Mouse (Mus musculus) limb, embryonic 14.5 days (tissue): Measurements from ENCODE around the gene Crisp3. TPM values are rescaled to one million over a fixed set of nuclear protein-coding genes. Genes with fewer than 3 reads are reported as not detected.

ENCODE experiments used
- ATAC-seq: fragments of 200-750 bp; cut with Nextera tagmentation; 2 replicates; pipeline ENCODE4 v1.8.0; 2017; ENCODE audit warnings: low read depth, moderate number of reproducible peaks, moderate TSS enrichment; ENCODE audit not compliant: low FRiP score
- DNase-seq: peaks from one replicate; pipeline ENCODE4 v3.0.0-alpha.2; 2015; ENCODE audit warnings: low spot score
- H3K27ac ChIP-seq: fragments of 300-500 bp; sonication (generic); replicated peaks from 2 replicates; pipeline ENCODE4 v1.5.1; 2014; ENCODE audit warnings: low read depth, mild to moderate bottlenecking, low read length, moderate library complexity, mixed read lengths
- H3K27me3 ChIP-seq: fragments of 300-500 bp; sonication (generic); 2 replicates; pipeline ENCODE4 v1.6.1; 2014; ENCODE audit warnings: low read length, mixed read lengths; ENCODE audit not compliant: control insufficient read depth, insufficient read depth
- H3K36me3 ChIP-seq: fragments of 300-500 bp; sonication (generic); 2 replicates; pipeline ENCODE4 v1.6.1; 2014; ENCODE audit warnings: mild to moderate bottlenecking, low read length, moderate library complexity, mixed read lengths; ENCODE audit not compliant: control insufficient read depth, insufficient read depth
- H3K4me1 ChIP-seq: fragments of 300-500 bp; sonication (generic); 2 replicates; pipeline ENCODE4 v1.6.1; 2014; ENCODE audit warnings: antibody characterized with exemption, low read length, mixed read lengths; ENCODE audit not compliant: control insufficient read depth, insufficient read depth
- H3K4me2 ChIP-seq: fragments of 300-500 bp; sonication (generic); replicated peaks from 2 replicates; pipeline ENCODE4 v1.6.1; 2014; ENCODE audit warnings: low read depth, mild to moderate bottlenecking, low read length, moderate library complexity; ENCODE audit not compliant: severe bottlenecking
- H3K4me3 ChIP-seq: fragments of 300-500 bp; sonication (generic); replicated peaks from 2 replicates; pipeline ENCODE4 v1.5.1; 2014; ENCODE audit warnings: low read length
- H3K9ac ChIP-seq: fragments of 300-500 bp; sonication (generic); 2 replicates; pipeline ENCODE4 v1.6.1; 2014; ENCODE audit warnings: mild to moderate bottlenecking, low read depth, low read length, moderate library complexity; ENCODE audit not compliant: severe bottlenecking
- H3K9me3 ChIP-seq: fragments of 300-500 bp; sonication (generic); 2 replicates; pipeline ENCODE4 v1.6.1; 2016; ENCODE audit warnings: low read length; ENCODE audit not compliant: control insufficient read depth
- POLR2A ChIP-seq: fragments of 200-500 bp; IDR thresholded peaks from 2 replicates; pipeline ENCODE4 v1.8.0; 2012; ENCODE audit warnings: inconsistent platforms, mild to moderate bottlenecking, moderate library complexity, borderline replicate concordance; ENCODE audit not compliant: insufficient read depth, insufficient read length; ENCODE audit errors: extremely low read depth
- WGBS: fragments of 180-500 bp; shearing (Covaris S2); extraction: QIAGEN DNeasy Blood & Tissue Kit; methylation state at CpG from one replicate; pipeline ENCODE4 v1.1.7; 2014; 5-methylcytosine and 5-hydroxymethylcytosine counted together
- polyA plus RNA-seq, 2 experiments: library from polyadenylated mRNA; depleted of rRNA in 1 of 2; stranded (reverse) in 1 of 2; unstranded in 1 of 2; fragments of >200 nt; fragmentation: Nextera tagmentation in 1 of 2; extraction: Ambion mirVana in 1 of 2; gene quantifications; 2 replicates each; pipeline versions ENCODE4 v1.2.1 to v1.2.3; 2012 to 2014

Crisp3 gene
- polyA plus RNA-seq (2012; rRNA removed) (not detected in 2 replicates), polyA plus RNA-seq (2014; fragmentation: Nextera tagmentation; extraction: Ambion mirVana) (not detected in 2 replicates)

GRCm38 (mm10) chr17:40242135-40242534, at the start of gene Crisp3:
TSS of gene Crisp3 (minus strand) at chr17:40242288.
- Histone ChIP-seq H3K9me3 (no peaks in the 10 kb centered on the region), H3K9ac (no peak within 1 kb of the TSS), H3K27me3 (no peaks in the 10 kb centered on the region), H3K36me3 (no peaks in the 10 kb centered on the region), H3K27ac (no peak within 1 kb of the TSS), H3K4me2 (no peak within 1 kb of the TSS), H3K4me3 (no peak within 1 kb of the TSS), H3K4me1 (no peaks in the 10 kb centered on the region)
- DNase-seq, result no peak
- TF ChIP-seq POLR2A, result no peak
- no peak for ATAC-seq

- ATAC-seq, result no peak
- Histone ChIP-seq H3K27me3 (no peaks in the 10 kb centered on the region), H3K27ac (no peak overlapping the region), H3K4me2 (no peak overlapping the region), H3K9me3 (no peaks in the 10 kb centered on the region), H3K9ac (no peak overlapping the region), H3K4me3 (no peak overlapping the region), H3K36me3 (no peaks in the 10 kb centered on the region), H3K4me1 (no peaks in the 10 kb centered on the region)
- TF ChIP-seq POLR2A, result no peak
- no peak for DNase-seq
- WGBS, result 70% methylated on average over 2 of the region's 2 CpGs
Observed at GRCm38 (mm10) chr17:40285435-40285834, 43.3 kb upstream of the Crisp3 start.

GRCm38 (mm10) chr17:40275519-40275918, 33.4 kb upstream of the Crisp3 start:
- no peak overlapping the region for H3K4me3 ChIP-seq
- no peaks in the 10 kb centered on the region for H3K4me1 ChIP-seq
- no peaks in the 10 kb centered on the region for H3K36me3 ChIP-seq
- no peaks in the 10 kb centered on the region for H3K27me3 ChIP-seq
- H3K27ac ChIP-seq, result no peak overlapping the region
- DNase-seq, result no peak
- no peak overlapping the region for H3K4me2 ChIP-seq
- no peak overlapping the region for H3K9ac ChIP-seq
- H3K9me3 ChIP-seq, result no peaks in the 10 kb centered on the region
- ATAC-seq, result no peak
- no peak for TF ChIP-seq POLR2A
- 80% methylated on average over 1 of the region's 1 CpGs for WGBS

- ATAC-seq, result no peak
- Histone ChIP-seq H3K36me3 (no peaks in the 10 kb centered on the region), H3K9ac (no peak overlapping the region)
Observed at GRCm38 (mm10) chr17:40274906-40275470, 32.9 kb upstream of the Crisp3 start.

GRCm38 (mm10) chr17:40252487-40252886, 10.4 kb upstream of the Crisp3 start:
- H3K27me3 ChIP-seq, result no peaks in the 10 kb centered on the region
- no peak overlapping the region for H3K4me2 ChIP-seq
- no peak for TF ChIP-seq POLR2A
- no peak overlapping the region for H3K4me3 ChIP-seq
- no peak overlapping the region for H3K9ac ChIP-seq
- H3K9me3 ChIP-seq, result no peaks in the 10 kb centered on the region
- H3K4me1 ChIP-seq, result no peaks in the 10 kb centered on the region
- no peak overlapping the region for H3K27ac ChIP-seq
- 69% methylated on average over 1 of the region's 1 CpGs for WGBS
- DNase-seq, result no peak
- H3K36me3 ChIP-seq, result no peaks in the 10 kb centered on the region
- no peak for ATAC-seq

More at GRCm38 (mm10) chr17:40274906-40275470, 32.9 kb upstream of the Crisp3 start:
- no peaks in the 10 kb centered on the region for H3K4me1 ChIP-seq
- H3K4me3 ChIP-seq, result no peak overlapping the region
- no peak for DNase-seq
- H3K4me2 ChIP-seq, result no peak overlapping the region
- 65% methylated on average over 1 of the region's 1 CpGs for WGBS
- H3K27ac ChIP-seq, result no peak overlapping the region
- no peak for TF ChIP-seq POLR2A
- no peaks in the 10 kb centered on the region for H3K27me3 ChIP-seq
- H3K9me3 ChIP-seq, result no peaks in the 10 kb centered on the region
